Mouse (Mus musculus): ENCODE measurements around the gene Fbxo42. TPM values are rescaled to one million over a fixed set of nuclear protein-coding genes. Genes with fewer than 3 reads are reported as not detected.

Gene Fbxo42
- 10 to 100 TPM; 11.4 to 11.8 TPM for total RNA-seq (2021)

DNA sequence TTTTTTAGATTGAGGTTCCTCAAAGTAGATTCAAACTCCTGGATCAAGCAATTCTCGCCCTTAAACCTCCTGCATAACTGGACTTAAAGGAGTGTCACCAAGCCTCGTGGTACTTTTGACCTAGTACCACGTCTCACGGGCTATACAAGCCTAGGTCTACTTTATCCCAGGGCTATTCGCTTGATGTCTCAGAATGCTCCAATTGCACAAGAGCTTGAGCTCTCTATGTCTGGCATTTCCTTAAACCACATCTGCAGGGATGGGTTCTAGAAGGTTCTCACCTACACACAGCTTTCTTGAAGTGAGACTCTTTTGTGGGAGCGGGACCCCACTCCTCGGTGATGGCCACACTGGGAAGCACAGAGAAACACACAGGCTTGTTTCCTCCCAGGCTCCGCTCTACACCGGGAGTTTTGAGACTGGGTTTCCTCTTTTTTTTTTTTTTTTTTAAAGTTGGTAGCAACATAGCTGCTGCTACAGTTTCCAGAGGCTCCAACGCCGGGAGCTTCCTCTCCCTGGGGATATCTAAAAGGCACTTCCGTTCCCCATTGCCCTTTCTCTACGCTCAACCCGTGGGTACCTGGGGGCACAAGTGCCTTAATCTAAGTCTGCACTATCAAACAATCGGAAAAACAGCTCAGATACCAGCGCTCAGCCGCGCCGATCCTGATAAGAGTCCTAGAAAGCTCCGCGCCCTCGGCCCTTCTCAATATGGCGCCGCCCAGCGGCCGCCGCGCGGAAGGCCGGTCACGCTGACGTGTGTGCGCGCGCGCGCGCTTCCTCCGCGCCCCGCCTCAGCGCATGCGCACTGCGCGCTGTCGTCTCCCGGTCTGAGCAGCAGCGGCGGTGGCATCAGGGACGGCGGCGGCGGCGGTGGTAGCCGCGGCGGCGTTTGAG is at the start of gene Fbxo42:
Gene Fbxo42, plus strand, starts transcription at position 802 of the 897 bp plus-strand sequence.
- intact Hi-C loops (cut with DNase I) = loop anchor here (5.0 to 10.0 kb wide), 2 partner anchors 65 to 647 kb away; partner anchors contain the start of genes Casp9, Dnajc16 and Rsg1
- peak; percentile 95 to 98 for DNase-seq

DNA sequence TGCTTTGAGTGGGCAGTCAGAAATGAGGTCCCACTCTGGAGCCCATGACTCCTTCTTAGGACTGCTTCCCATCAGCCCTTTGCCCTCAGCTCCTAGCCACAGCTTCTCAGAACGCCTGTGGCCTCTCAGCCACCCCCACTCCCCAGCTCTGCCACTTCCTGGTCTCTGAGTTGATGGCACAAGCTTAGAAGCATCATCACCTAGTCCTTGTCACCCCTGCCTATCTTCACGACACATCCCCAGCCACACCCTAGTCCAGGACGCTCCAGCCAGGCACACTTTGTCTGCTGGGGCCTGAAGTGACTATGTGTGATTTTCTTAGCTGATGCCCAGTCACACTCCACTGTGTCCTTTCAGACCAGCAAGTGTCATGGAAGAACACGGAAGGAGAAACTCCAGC is 48.8 kb upstream of the Fbxo42 start:
- intact Hi-C loops (cut with DNase I) = no loop called here
- no peak for DNase-seq

DNA sequence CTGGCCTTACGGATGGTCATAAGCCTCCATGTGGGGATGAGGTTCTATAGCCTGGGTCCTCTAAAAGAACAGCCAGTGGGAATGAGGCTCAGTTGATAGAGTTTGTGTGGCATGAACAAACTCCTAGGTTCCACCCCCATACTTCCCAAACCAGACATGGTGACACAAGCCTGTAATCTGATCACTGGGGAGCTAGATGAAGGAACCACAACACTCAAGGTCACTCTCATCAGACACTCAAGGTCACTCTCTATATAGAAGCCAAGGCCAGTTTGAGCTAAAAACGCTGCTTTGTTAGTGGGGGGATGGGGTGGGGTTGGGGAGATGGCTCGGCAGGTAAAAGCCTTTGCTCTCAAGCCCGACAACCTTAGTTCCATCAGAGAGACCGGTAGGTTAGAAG is 47.8 kb upstream of the Fbxo42 start:
- DNase-seq = no peak
- intact Hi-C loops (cut with DNase I) = no loop called here

DNA sequence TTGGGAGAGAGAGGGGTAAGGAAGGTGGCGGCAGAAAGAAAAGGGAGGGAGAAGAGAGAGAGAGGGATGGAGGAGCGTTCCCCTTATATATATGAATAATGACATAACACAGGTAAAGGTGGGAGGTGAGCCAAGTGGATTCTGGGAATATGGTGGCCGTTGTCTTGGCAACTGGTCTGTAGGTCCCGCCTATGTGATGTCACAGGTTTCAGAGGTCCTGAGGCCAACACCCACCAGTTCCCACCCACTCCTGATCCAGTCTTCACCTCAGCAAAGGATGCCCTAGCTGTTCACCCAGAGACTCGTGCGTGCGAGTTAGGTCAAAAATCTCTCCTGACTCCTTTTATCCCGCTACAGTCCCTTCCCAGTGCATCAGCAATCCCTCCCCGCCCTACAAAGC is 46.4 kb upstream of the Fbxo42 start:
- intact Hi-C loops (cut with DNase I) = no loop called here
- DNase-seq = no peak

DNA sequence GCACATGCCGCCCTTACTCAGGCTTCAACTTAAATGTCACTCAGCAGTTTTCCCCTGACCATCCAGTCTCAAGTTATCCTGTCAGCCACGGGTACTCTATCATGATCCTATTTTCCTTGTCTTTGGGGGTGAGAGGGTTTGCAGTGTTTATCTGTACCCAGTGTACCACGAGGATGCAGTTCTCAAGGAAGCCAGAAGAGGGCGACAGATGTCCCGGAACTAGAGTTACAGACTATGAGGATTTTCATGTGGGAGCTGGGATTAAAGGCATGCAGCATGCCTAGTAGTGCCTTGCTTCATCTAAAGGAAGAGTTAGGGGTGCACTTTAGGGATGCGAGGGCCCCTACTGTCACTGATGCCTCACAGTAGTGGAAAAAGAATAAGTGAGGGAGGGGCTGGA is 45.9 kb upstream of the Fbxo42 start:
- intact Hi-C loops (cut with DNase I) = no loop called here
- DNase-seq = no peak

DNA sequence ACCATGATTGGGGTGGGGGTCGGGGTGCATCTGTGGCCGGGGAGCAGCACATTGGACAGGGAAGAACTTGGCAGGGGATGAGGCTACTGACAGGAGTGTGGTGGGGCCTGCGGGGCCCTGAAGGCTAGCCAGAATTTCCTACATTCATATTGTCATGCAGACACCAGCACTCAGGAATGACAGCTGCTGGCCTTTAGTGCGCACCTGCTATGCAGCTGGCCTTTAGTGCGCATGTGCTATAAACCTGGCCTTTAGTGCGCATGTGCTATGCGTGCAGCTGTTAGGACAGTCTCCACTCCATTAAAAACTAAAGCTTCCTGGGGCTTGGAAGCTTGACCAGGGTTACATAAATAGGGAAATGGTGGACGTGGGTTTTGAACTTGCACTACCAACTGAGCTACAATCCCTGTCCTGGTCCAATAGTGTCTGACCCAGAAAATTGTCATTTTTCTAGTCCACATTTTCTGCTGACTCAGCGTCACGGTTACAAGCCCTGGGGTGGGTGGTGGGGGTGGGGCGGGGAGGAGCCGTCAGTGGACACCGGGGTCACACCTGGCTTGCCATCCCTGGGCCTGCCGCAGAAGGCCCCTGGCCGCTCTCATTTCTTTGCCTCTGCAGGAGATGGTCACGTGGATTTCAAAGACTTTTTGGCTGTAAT is 41.1 kb upstream of the Fbxo42 start:
- intact Hi-C loops (cut with DNase I) = no loop called here
- no peak for DNase-seq

DNA sequence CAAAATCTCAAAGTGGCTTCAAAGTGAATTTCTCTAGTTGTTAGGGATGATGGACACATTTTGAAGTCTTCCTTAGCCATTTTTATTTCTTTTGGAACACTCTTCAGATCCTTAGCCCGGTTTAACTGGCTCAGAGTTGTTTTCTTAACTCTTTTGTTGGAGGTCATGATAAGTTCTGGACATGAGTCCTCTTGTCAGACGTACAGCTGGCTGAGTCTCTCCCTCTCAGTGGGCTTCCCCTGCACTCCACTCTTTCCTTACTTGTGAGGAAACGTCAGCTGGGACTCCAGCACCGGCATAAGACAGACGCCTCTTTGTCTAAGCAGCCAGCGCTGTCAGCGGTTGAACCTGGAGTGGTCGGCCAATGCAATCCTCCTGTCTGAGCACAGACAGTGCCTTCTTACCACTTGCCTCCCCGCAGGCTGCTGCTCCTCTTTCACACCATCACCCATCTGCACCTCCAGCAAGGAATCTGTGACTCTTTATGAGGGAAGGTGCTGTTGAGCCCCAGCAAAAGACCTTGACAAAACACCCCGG is 39.4 kb upstream of the Fbxo42 start:
- intact Hi-C loops (cut with DNase I) = no loop called here
- DNase-seq = no peak

DNA sequence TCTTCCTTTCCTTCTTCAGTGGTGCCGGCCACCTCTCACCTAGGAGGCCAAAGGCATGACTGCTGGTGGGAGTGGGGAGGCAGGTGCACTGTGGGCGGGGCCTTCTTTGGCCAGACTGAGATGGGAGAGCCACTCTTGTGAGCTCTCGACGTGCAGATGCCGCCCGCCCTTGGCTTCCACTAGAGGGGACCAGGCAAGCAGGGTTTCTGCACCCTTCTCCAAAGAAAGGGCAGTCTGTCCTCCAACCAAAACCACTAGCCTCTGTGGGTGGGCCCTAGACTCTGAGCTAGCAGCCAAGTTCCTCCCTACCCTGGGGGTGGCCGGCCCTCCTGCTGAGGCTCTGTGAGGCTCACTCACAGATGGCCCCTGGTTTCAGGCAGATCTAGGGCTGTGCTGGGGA is 33.9 kb upstream of the Fbxo42 start:
- no peak for DNase-seq

DNA sequence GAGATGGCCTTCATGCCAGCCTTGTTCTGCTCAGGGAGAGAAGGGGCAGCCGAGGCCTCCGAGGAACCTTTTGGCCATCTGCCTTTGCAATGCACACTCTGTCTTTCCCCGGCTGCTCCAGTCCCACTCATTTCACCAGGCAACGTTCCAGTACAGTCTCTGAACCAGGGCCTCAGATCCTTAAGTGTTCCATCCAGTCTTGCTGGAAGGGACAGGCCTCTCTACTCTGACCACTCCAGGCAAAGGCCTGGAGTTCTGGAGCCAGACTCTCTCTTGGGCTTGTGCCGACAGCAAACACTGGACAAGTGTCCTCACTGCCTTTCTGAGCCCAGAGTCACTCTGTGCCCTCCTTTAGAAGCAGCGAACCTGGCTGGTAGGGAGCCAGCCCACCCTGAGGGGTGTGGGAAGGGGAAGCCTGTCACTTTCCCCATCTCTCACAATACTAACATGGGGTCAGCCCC is 33.2 kb upstream of the Fbxo42 start:
- intact Hi-C loops (cut with DNase I) = no loop called here
- DNase-seq = no peak

More for the DNA sequence above, 33.9 kb upstream of the Fbxo42 start:
- intact Hi-C loops (cut with DNase I) = no loop called here

DNA sequence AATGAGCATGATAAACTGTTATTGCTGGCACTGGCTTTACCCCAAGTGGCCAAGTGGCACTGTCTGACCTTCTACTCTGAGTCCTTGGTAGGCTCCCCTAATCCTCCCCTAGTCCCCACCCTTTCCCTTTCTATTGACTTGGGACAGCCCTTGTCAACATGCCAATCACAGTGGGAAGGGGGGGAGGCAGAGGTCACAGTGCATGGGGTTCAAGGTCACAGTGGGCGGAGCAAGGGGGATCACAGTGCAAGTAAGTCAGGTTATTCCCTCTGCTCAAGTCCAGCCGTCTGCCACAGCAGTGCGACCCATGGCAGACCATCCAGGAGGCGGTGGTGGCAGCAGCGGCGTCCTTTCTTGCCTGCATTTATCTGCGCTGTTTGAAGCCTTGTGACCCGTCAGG is 32.3 kb upstream of the Fbxo42 start:
- intact Hi-C loops (cut with DNase I) = no loop called here
- DNase-seq = no peak

DNA sequence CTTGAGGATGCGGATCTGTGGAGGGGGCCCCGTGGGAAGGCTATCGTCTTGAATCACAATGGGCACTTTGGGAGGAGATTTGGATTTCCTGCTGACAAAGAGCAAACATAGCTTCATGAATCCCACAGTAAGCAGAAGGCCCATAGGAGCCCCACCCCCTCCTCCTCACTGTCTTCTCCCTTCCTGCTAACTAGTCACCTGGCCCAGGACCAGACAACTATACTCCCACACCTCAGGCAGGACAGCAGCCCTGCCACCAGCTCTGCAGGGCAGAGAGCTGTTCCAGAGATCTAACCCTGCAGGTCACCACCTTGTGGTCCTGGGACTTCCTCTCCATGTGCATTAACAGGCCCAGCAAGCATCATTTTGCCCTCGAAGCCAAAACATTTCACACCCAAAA is 29.0 kb upstream of the Fbxo42 start:
- intact Hi-C loops (cut with DNase I) = no loop called here
- no peak for DNase-seq

DNA sequence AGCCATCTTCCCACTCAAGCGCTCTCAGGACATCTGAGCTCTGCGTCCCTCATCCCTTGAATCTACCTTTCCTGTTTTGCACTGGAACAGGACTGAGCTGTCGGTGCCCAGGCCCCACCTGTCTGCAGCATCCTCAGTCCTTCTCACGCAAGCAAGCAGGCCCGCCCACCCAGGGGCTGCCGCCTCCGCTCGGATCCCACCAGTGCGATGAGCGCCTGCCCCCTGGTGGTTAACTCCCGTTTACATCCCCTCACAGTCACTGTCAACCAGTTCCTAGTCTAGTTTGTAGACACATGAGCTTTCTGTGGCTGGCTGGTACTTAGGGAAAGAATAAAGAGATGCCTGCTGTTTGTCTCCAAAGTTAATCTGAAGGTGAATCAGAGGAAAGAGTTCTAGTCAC is 27.0 kb upstream of the Fbxo42 start:
- peak in 1 of 2 experiments; percentile 56 for DNase-seq
- intact Hi-C loops (cut with DNase I) = loop anchor here (2.0 kb wide), 1 partner anchor 42 kb away; the partner anchor contains the start of gene Necap2

DNA sequence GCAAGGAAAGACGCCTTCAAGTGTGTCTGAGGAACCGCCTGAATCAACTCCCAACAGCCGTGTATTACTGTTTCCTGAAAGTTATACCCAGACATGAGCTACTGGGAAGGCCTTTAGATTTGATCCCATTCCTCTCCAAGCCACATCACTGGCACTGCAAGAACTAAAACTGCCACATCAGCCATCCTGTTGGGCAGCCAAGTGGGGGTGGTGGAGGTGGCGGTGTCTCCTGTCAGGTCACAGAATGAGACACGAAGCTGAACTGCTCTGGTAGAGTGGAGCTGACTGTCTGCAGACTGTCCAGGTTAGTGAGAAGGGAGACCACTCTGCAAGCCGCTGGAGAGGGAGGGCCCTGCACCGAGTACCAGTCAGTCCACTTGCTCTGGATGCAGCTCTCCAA is 25.1 kb upstream of the Fbxo42 start:
- intact Hi-C loops (cut with DNase I) = no loop called here
- DNase-seq = no peak

DNA sequence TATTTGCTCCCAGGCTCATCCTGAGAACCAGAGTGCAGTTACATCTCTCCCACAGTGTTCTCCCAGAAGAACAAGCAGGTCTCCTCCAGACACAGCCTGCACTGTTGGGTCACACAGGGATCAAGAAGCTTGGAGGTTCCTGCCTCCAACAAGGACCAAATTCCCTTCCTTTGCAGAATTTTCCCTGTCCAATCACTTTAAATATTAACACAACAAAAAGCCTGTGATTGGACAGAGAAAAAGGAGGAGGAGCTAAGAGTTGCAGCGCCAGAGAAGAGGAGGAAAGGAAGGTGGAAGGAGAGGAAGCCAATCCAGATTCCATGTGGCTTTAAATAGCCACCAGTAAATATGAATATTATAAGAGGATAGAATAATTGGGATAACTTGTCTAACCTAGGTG is 24.6 kb upstream of the Fbxo42 start:
- no peak for DNase-seq
- intact Hi-C loops (cut with DNase I) = no loop called here

DNA sequence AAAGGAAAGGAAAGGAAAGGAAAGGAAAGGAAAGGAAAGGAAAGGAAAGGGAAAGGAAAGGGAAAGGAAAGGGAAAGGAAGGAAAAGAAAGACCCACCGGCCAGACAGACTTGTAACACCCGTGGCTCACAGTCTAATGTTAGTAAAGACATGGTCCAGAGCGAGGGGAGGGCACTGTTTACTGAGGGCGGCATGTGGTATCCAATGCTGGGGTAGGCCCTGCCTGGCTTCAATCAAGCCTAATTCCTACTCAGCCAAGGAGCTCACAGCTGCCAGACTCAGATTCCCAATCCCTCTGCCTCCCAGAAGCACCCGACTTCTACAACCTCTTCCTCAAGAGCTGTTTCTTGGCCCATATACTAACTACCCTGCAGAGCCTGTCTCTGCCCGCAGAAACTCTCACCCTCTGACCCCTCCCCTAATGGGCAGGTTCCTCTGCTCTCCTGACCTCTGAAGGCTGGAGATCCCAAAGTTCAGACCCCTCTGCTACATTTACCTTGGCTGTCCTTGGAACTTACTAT is 18.5 kb upstream of the Fbxo42 start:
- intact Hi-C loops (cut with DNase I) = no loop called here
- no peak for DNase-seq

DNA sequence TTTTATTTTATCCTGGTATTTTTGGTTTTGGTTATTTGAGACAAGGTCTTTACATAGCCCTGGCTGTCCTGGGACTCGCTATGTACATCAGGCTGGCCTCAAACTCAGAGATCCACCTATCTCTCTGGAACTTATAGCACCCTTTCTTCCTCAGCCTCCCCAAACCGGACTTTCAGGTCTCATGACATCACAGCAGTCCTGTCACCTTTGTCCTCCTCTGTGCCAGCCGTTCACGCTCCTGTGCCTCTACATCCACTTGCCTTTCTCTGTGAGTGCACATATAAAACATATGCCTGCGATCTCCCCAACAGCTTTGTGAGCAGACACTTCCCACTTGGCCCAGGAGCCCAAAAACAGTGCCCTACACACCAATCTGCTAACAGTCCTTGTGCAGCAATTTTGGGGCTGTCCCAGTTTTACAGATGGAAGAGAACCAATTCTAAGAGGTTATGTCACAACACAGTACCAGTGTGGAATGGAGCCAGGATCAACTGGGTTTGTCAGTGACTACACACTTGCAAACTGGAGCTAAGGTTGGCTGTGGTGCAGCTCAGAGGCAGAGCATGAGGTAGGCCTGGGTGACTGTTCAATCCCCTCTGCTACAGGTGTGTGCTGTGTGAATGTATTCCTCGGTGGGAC is 16.9 kb upstream of the Fbxo42 start:
- intact Hi-C loops (cut with DNase I) = loop anchor here (10.0 kb wide), 1 partner anchor 166 kb away; the partner anchor contains the start of gene Sdhb
- DNase-seq = no peak

DNA sequence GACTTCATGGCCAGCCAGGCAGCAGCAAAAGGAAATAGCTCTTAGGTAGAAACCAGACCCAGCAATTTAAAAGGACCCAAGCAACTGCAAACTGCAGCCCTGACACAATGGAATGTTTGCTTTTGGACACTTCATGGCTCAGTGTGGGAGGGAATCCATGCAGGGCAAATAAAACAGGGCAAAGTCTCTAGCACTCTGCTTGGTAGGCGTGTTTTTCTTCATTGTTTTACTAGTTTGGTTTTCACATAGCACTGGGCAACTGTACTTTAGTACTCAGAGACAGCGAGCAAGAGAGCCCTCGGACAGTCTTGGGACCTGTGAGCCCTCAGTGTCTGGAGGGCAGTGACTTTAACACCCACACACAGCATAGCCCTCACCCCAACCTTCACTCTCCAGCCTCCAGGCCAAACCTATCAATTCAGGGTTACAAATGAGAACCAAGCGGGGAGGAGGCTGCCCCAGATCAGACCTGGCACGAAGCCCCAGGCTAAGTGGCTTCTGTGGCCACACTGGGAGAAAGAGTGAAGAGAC is 16.1 kb upstream of the Fbxo42 start:
- no peak for DNase-seq
- intact Hi-C loops (cut with DNase I) = loop anchor here (10.0 kb wide), 1 partner anchor 167 kb away; the partner anchor contains the start of gene Sdhb

DNA sequence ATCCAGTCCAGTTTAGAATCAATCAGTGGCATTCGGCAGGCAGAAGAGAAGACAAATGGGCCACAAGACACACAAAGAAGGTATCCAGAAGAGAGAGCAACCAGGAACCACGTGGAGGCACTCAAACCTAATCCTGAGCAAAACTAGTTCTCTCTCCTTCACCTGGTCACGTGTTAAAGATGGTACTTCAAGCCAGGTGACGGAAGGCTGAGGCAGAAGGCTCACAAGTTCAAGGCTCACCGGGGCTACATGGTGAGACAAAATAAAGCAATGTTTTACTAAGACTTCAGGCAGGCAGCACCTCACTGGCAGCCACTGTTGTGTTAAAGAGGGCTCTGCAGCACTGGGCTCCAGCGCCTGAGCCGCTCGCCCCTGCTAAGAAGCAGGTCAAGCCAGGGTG is 15.5 kb upstream of the Fbxo42 start:
- no peak for DNase-seq
- intact Hi-C loops (cut with DNase I) = loop anchor here (10.0 kb wide), 1 partner anchor 167 kb away; the partner anchor contains the start of gene Sdhb

DNA sequence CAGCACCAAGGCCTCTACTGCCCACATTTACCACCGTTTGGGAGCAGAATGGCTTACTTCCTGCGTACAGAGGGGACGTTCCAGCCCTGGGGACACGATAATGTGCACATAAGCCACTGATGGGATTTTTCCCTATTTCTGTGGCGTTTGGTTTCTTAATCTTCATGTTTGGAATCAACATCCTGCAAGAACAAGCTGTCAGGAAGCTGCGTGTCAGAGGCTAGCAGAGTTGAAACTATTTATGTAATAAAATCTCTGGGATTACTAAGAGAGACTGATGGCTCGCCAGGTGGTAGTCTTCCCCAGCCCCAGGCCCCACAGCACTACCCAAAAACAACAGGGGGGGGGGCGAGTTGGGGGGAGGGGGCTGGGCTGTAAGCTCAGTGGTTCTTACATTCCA is 14.5 kb upstream of the Fbxo42 start:
- DNase-seq = no peak
- intact Hi-C loops (cut with DNase I) = loop anchor here (10.0 kb wide), 1 partner anchor 168 kb away; the partner anchor contains the start of gene Sdhb

DNA sequence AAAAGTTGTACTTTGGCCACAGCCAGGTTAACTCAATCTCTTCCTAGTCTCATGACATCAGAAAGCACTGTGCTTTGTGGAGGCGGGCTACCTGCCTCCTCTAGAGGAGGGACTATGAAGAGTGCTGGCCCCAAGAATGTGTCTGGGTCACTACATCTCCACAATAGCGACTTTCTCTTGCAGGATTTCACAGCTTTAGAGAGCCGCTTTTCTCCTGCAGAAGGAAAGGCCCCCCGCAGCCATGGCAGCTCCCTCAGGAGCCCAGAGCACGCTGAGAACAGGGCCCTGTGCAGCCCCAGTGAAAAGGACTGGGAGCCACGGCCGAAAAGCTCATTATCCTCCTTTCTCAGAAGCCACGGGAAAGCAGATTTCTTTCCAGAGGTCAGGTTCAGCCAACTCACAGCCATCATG is 13.7 kb upstream of the Fbxo42 start:
- intact Hi-C loops (cut with DNase I) = loop anchor here (10.0 kb wide), 1 partner anchor 169 kb away; the partner anchor contains the start of gene Sdhb
- DNase-seq = no peak

Measured in heart, postnatal 36 days (tissue).